16 mouse cellular contexts compared by ENCODE assay signal in the genomic region with DNA sequence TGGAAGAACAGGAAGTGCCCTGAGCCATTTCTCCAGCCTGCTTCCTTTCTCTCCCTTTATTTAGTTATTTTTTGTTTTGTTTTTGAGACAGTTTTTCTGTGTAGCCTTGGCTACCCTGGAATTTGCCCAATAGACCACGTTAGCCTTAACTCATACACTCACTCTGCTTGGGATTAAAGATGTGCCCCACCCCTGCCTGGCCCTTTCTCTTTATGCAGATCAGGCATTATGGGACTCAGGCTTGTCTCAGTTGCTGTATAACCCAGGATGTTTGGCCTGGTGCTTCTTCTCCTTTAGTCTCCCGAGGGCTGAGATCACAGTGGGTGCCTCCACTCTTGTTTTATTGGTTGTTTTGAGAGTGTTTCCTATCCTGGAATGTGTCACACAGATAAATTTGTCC. TPM values are rescaled to one million over a fixed set of nuclear protein-coding genes. Genes with fewer than 3 reads are reported as not detected.
DNase-seq lines count a peak whose midpoint lies in the region; ATAC-seq and TF ChIP-seq lines count a peak whose summit lies in the region.
"Had no signal": no experiment of that assay in that cellular context is flagged by ENCODE, and none has a peak within 500 bp of the region (broad histone marks: within the 10 kb centered on the region; RNA-seq: fewer than 3 reads in every experiment).

No protein-coding gene starts in this region.

- ATAC-seq in lung, embryonic 14.5 days (ENCODE audit: insufficient read depth), result no peak
- no peak for ATAC-seq in heart, embryonic 16.5 days (replicated peaks; ENCODE audit: extremely low read depth, insufficient read depth, low FRiP score)
- ATAC-seq: forebrain, embryonic 13.5 days; midbrain, embryonic 15.5 days had no signal

- no peak for TF ChIP-seq CTCF in lung, embryonic 14.5 days (IDR thresholded peaks at IDR 0.05; ENCODE audit: low read depth)
- TF ChIP-seq CTCF in small intestine, adult 2 months (IDR thresholded peaks at IDR 0.05; ENCODE audit: extremely low read depth, insufficient read length, insufficient replicate concordance, low read depth, low read length), result no peak

- H3K4me3 ChIP-seq in lung, embryonic 14.5 days (ENCODE audit: low read depth, low read length), result no peak overlapping the region
- H3K4me3 ChIP-seq in heart, embryonic 16.5 days (ENCODE audit: low read length), result no peak overlapping the region
- no peak overlapping the region for H3K4me3 ChIP-seq in small intestine, adult 2 months (ENCODE audit: low read depth, low read length)
- H3K4me3 ChIP-seq: forebrain, embryonic 13.5 days; limb, embryonic 12.5 days; midbrain, embryonic 15.5 days had no signal

- no peaks in the 10 kb centered on the region for H3K27me3 ChIP-seq in lung, embryonic 14.5 days (ENCODE audit: insufficient read depth, low read length)
- no peaks in the 10 kb centered on the region for H3K27me3 ChIP-seq in heart, embryonic 16.5 days (ENCODE audit: control insufficient read depth, insufficient read depth, low read length)
- H3K27me3 ChIP-seq in small intestine, adult 2 months (ENCODE audit: control insufficient read depth, insufficient read depth, low read length), result no peaks in the 10 kb centered on the region
- H3K27me3 ChIP-seq: limb, embryonic 12.5 days; midbrain, embryonic 15.5 days had no signal

- TF ChIP-seq POLR2A in small intestine, adult 2 months (IDR thresholded peaks at IDR 0.05; ENCODE audit: low read depth, low read length), result no peak

- DNase-seq in heart, adult 8-10 months (ENCODE audit: low spot score), result peak; percentile 24
- no peak for DNase-seq in heart, postnatal 10 days
- no peak for DNase-seq in lung, embryonic 14.5 days
- no peak for DNase-seq in lung, postnatal 10 days
- DNase-seq in natural killer cell, adult 2 months (ENCODE audit: low spot score in 2 of 2), result no peak
- DNase-seq in yolk sac, embryonic 10.5 days (ENCODE audit: low spot score), result no peak
- DNase-seq: adrenal gland, postnatal 25 days; kidney, adult 18-20 months had no signal

- no peak overlapping the region for H3K4me2 ChIP-seq in lung, embryonic 14.5 days
- no peak overlapping the region for H3K4me2 ChIP-seq in heart, embryonic 16.5 days (ENCODE audit: low read depth, low read length)
- H3K4me2 ChIP-seq: forebrain, embryonic 13.5 days; limb, embryonic 12.5 days; midbrain, embryonic 15.5 days had no signal

- intact Hi-C loops in heart, postnatal 10 days (cut with DNase I), result loop anchor here (5.0 kb wide), 1 partner anchor 65 kb away; a partner anchor contains a TSS

- H3K9me3 ChIP-seq in lung, embryonic 14.5 days (ENCODE audit: low read depth, low read length), result no peaks in the 10 kb centered on the region
- H3K9me3 ChIP-seq in heart, embryonic 16.5 days (replicated peaks; ENCODE audit: control insufficient read depth, low read length), result no peaks in the 10 kb centered on the region
- H3K9me3 ChIP-seq: forebrain, embryonic 13.5 days; G1E; limb, embryonic 12.5 days; midbrain, embryonic 15.5 days had no signal

- H3K9ac ChIP-seq in lung, embryonic 14.5 days, result no peak overlapping the region
- H3K9ac ChIP-seq in heart, embryonic 16.5 days (ENCODE audit: low read length), result no peak overlapping the region
- H3K9ac ChIP-seq: forebrain, embryonic 13.5 days; limb, embryonic 12.5 days; midbrain, embryonic 15.5 days had no signal

- WGBS in lung, embryonic 14.5 days, result 30% methylated on average over 2 of the region's 2 CpGs
- WGBS in heart, embryonic 16.5 days, result 22% methylated on average over 2 of the region's 2 CpGs
- WGBS in small intestine, adult 2 months, result 31% methylated on average over 2 of the region's 2 CpGs

- H3K36me3 ChIP-seq in lung, embryonic 14.5 days (ENCODE audit: insufficient read depth), result no peaks in the 10 kb centered on the region
- no peaks in the 10 kb centered on the region for H3K36me3 ChIP-seq in heart, embryonic 16.5 days (ENCODE audit: control insufficient read depth, insufficient read depth)
- H3K36me3 ChIP-seq in small intestine, adult 2 months (ENCODE audit: control insufficient read depth, insufficient read depth, low read length), result no peaks in the 10 kb centered on the region
- H3K36me3 ChIP-seq: G1E; limb, embryonic 12.5 days; midbrain, embryonic 15.5 days had no signal

- H3K27ac ChIP-seq in lung, embryonic 14.5 days (ENCODE audit: low read depth), result 0 out of 2 replicates have a peak overlapping the region, but pooled peaks have one; percentile 4
- peak overlapping the region; percentile 46; the same call in 1 of the 2 replicates for H3K27ac ChIP-seq in heart, embryonic 16.5 days (ENCODE audit: low read length)
- H3K27ac ChIP-seq in small intestine, adult 2 months (ENCODE audit: insufficient read depth, low read depth, low read length), result peak overlapping the region; percentile 100
- H3K27ac ChIP-seq: forebrain, embryonic 13.5 days; limb, embryonic 12.5 days; midbrain, embryonic 15.5 days had no signal

- no peaks in the 10 kb centered on the region for H3K4me1 ChIP-seq in lung, embryonic 14.5 days (ENCODE audit: insufficient read depth)
- 0 out of 2 replicates have a peak, but pooled peaks cover 2% of the 10 kb centered on the region for H3K4me1 ChIP-seq in heart, embryonic 16.5 days (ENCODE audit: control insufficient read depth, insufficient read depth, low read length)
- peaks cover 17% of the 10 kb centered on the region for H3K4me1 ChIP-seq in small intestine, adult 2 months (ENCODE audit: control insufficient read depth, insufficient read depth, insufficient read length, low read length)
- H3K4me1 ChIP-seq: midbrain, embryonic 15.5 days had no signal

RNA-seq across cellular contexts. Expression of a gene that starts 13.4 kb away (rescaled TPM):
- 10 to 100 TPM; 31.8 to 43.8 (median 38.7) TPM for total RNA-seq in heart, adult 8-10 months (2022)
- total RNA-seq in heart, postnatal 10 days (2021), result 10 to 100 TPM; 57.7 to 68.4 TPM
- 15.3 and 16.1 TPM in 2 replicates for polyA plus RNA-seq in lung, embryonic 14.5 days (2014; fragmentation: Nextera tagmentation; extraction: Ambion mirVana)
- polyA plus RNA-seq in heart, embryonic 16.5 days (2015; fragmentation: Nextera tagmentation; extraction: Ambion mirVana), result 5.0 and 5.5 TPM in 2 replicates
- polyA plus RNA-seq in small intestine, adult 2 months (2012; rRNA removed), result 7.0 and 13.8 TPM in 2 replicates

RNA-seq across cellular contexts. Expression of a gene that starts 25.5 kb away (rescaled TPM):
- not detected for total RNA-seq in heart, adult 8-10 months (2022)
- not detected for total RNA-seq in heart, postnatal 10 days (2021)
- 0.55 and 0.64 TPM in 2 replicates for polyA plus RNA-seq in lung, embryonic 14.5 days (2014; fragmentation: Nextera tagmentation; extraction: Ambion mirVana)
- polyA plus RNA-seq in heart, embryonic 16.5 days (2015; fragmentation: Nextera tagmentation; extraction: Ambion mirVana), result 0.11 and 0.20 TPM in 2 replicates
- not detected in 2 replicates for polyA plus RNA-seq in small intestine, adult 2 months (2012; rRNA removed)
- total RNA-seq: common myeloid progenitor, adult 5-6 weeks had no signal
- polyA plus RNA-seq: G1E had no signal

RNA-seq across cellular contexts. Expression of a gene that starts 41.9 kb away (rescaled TPM):
- 10 to 100 TPM in 3 of 4 experiments, 1 to 10 TPM in 1; 9.8 to 15.0 (median 12.5) TPM for total RNA-seq in heart, adult 8-10 months (2022)
- 10 to 100 TPM; 16.2 to 16.4 TPM for total RNA-seq in heart, postnatal 10 days (2021)
- 99.1 and 103 TPM in 2 replicates for polyA plus RNA-seq in lung, embryonic 14.5 days (2014; fragmentation: Nextera tagmentation; extraction: Ambion mirVana)
- polyA plus RNA-seq in heart, embryonic 16.5 days (2015; fragmentation: Nextera tagmentation; extraction: Ambion mirVana), result 49.3 and 55.6 TPM in 2 replicates
- 10.2 and 20.3 TPM in 2 replicates for polyA plus RNA-seq in small intestine, adult 2 months (2012; rRNA removed)

RNA-seq across cellular contexts. Expression of a gene that starts 52.6 kb away (rescaled TPM):
- total RNA-seq in heart, adult 8-10 months (2022), result under 1 TPM; 0.19 to 1.00 (median 0.63) TPM
- total RNA-seq in heart, postnatal 10 days (2021), result 1 to 10 TPM in 1 of 2 experiments, under 1 TPM in 1; 0.67 to 1.4 TPM
- 0.21 and 0.85 TPM in 2 replicates for polyA plus RNA-seq in lung, embryonic 14.5 days (2014; fragmentation: Nextera tagmentation; extraction: Ambion mirVana)
- polyA plus RNA-seq in heart, embryonic 16.5 days (2015; fragmentation: Nextera tagmentation; extraction: Ambion mirVana), result 6.6 and 7.6 TPM in 2 replicates
- 0.18 and 2.7 TPM in 2 replicates for polyA plus RNA-seq in small intestine, adult 2 months (2012; rRNA removed)
- total RNA-seq: common myeloid progenitor, adult 5-6 weeks; G1E had no signal
- polyA plus RNA-seq: G1E; neural tube, embryonic 11.5 days had no signal

Comparison
In these comparisons a context has a peak if more than half of its experiments do, and no peak if none do; other contexts are left out.
1. H3K27ac ChIP-seq: peak in every context shown above with its lines; median percentile 100 in small intestine, adult 2 months; 46 in heart, embryonic 16.5 days; 4 in lung, embryonic 14.5 days.